Mouse (Mus musculus) E14TG2a.4 (cell line): ENCODE measurements around the gene Cwc27.

ENCODE experiments used
- H3K27me3 ChIP-seq: 2 replicates; pipeline ENCODE4 v1.6.1; 2014; ENCODE audit warnings: low read length, control low read depth; ENCODE audit not compliant: insufficient read depth
- H3K36me3 ChIP-seq: 2 replicates; pipeline ENCODE4 v1.6.1; 2014; ENCODE audit warnings: low read length, control low read depth; ENCODE audit not compliant: insufficient read depth
- H3K4me1 ChIP-seq: replicated peaks from 2 replicates; pipeline ENCODE4 v1.6.1; 2014; ENCODE audit warnings: low read depth, low read length, control low read depth
- H3K4me3 ChIP-seq: replicated peaks from 2 replicates; pipeline ENCODE4 v1.5.1; 2014; ENCODE audit warnings: mild to moderate bottlenecking, low read length
- H3K9me3 ChIP-seq: 2 replicates; pipeline ENCODE4 v1.6.1; 2014; ENCODE audit warnings: low read length, control low read depth
- CTCF ChIP-seq: conservative IDR thresholded peaks from 2 replicates; pipeline ENCODE4 v1.5.1; 2014; ENCODE audit warnings: low read length
- NANOG ChIP-seq: IDR thresholded peaks from 2 replicates; pipeline ENCODE4 v1.6.1; 2014; ENCODE audit warnings: borderline replicate concordance, low read length, mixed read lengths
- POU5F1 ChIP-seq: IDR thresholded peaks from 2 replicates; pipeline ENCODE4 v1.6.1; 2014; ENCODE audit warnings: low read length, borderline replicate concordance

Cwc27 gene

GRCm38 (mm10) chr13:104816635-104817571 lies at the start of gene Cwc27:
Cwc27 (minus strand) TSS chr13:104817142.
- Histone ChIP-seq H3K36me3 (peaks cover 17% of the 10 kb centered on the region; the same call in 1 of the 2 replicates), H3K27me3 (no peaks in the 10 kb centered on the region), H3K4me3 (peak within 1 kb of the TSS; percentile 88), H3K4me1 (peaks cover 17% of the 10 kb centered on the region), H3K9me3 (no peaks in the 10 kb centered on the region)
- no peak for TF ChIP-seq NANOG
- no peak for TF ChIP-seq POU5F1
- TF ChIP-seq CTCF: no peak

GRCm38 (mm10) chr13:104866726-104867125 lies 49.8 kb upstream of the Cwc27 start:
- Histone ChIP-seq H3K4me3 (no peak overlapping the region), H3K27me3 (peaks cover 35% of the 10 kb centered on the region), H3K9me3 (peaks cover 10% of the 10 kb centered on the region), H3K4me1 (peaks cover 7% of the 10 kb centered on the region), H3K36me3 (no peaks in the 10 kb centered on the region)
- TF ChIP-seq CTCF (no peak), NANOG (no peak), POU5F1 (no peak)

- TF ChIP-seq CTCF (no peak), NANOG (no peak), POU5F1 (no peak)
- peaks cover 10% of the 10 kb centered on the region for H3K9me3 ChIP-seq
- H3K4me3 ChIP-seq: peak within 1 kb of the TSS; percentile 78
- peaks cover 42% of the 10 kb centered on the region for H3K27me3 ChIP-seq
- no peaks in the 10 kb centered on the region for H3K36me3 ChIP-seq
- H3K4me1 ChIP-seq: peaks cover 7% of the 10 kb centered on the region
These were observed 46.4 kb upstream of the Cwc27 start, which contains the start of gene Shisal2b for GRCm38 (mm10) chr13:104863127-104863979. Shisal2b (minus strand) TSS chr13:104863893.

- no peaks in the 10 kb centered on the region for H3K4me1 ChIP-seq
- H3K9me3 ChIP-seq: no peaks in the 10 kb centered on the region
- TF ChIP-seq CTCF (no peak), NANOG (no peak), POU5F1 (no peak)
- no peaks in the 10 kb centered on the region for H3K36me3 ChIP-seq
- H3K4me3 ChIP-seq: no peak overlapping the region
- H3K27me3 ChIP-seq: no peaks in the 10 kb centered on the region
These were observed 36.7 kb upstream of the Cwc27 start for GRCm38 (mm10) chr13:104853645-104854044.

GRCm38 (mm10) chr13:104843295-104844089 lies 26.6 kb upstream of the Cwc27 start:
- Histone ChIP-seq H3K4me1 (peaks cover 6% of the 10 kb centered on the region), H3K36me3 (peaks cover 4% of the 10 kb centered on the region; the same call in 1 of the 2 replicates), H3K27me3 (no peaks in the 10 kb centered on the region), H3K9me3 (no peaks in the 10 kb centered on the region), H3K4me3 (no peak overlapping the region)
- TF ChIP-seq NANOG: no peak
- TF ChIP-seq POU5F1: no peak
- TF ChIP-seq CTCF: no peak

GRCm38 (mm10) chr13:104841937-104842336 lies 25.0 kb upstream of the Cwc27 start:
- Histone ChIP-seq H3K4me3 (no peak overlapping the region), H3K9me3 (no peaks in the 10 kb centered on the region), H3K4me1 (peaks cover 6% of the 10 kb centered on the region), H3K36me3 (peaks cover 12% of the 10 kb centered on the region), H3K27me3 (no peaks in the 10 kb centered on the region)
- TF ChIP-seq POU5F1: no peak
- no peak for TF ChIP-seq NANOG
- TF ChIP-seq CTCF: no peak

GRCm38 (mm10) chr13:104837628-104838027 lies 20.7 kb upstream of the Cwc27 start:
- Histone ChIP-seq H3K4me1 (peaks cover 6% of the 10 kb centered on the region), H3K36me3 (peaks cover 34% of the 10 kb centered on the region), H3K4me3 (no peak overlapping the region), H3K9me3 (no peaks in the 10 kb centered on the region), H3K27me3 (no peaks in the 10 kb centered on the region)
- TF ChIP-seq POU5F1: no peak
- no peak for TF ChIP-seq CTCF
- no peak for TF ChIP-seq NANOG
